Mouse (Mus musculus): Measurements from ENCODE around the gene Olfr1480.

Olfr1480 gene

DNA sequence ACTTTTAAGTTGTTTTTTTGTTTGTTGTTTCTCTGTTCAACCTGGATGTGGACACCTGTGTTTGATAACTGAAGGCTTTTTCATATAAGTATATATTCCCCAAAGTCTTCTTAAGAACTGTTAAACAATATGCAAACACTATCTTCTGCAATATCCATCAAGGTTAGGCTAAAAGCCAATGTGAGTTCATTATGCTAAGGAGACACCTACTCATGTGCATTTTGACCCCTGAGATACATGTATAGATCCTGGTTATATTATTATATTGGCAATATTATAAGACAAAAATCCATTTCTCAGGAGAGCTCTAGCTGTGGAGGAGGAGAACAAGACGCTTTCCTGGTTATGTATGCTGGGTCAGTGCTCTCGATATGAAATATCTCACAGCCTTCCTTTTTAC lies at the start of gene Olfr1480:
Gene Olfr1480 (plus strand): TSS at position 301 of the 400 bp plus-strand sequence.
- no peak for DNase-seq (ENCODE audit: low read depth, low spot score)

GRCm38 (mm10) chr19:13480096-13480495 lies 47.6 kb upstream of the Olfr1480 start, which contains the start of gene Olfr1475:
TSS of gene Olfr1475 (minus strand) at chr19:13480196.
- no peak for DNase-seq (ENCODE audit: low read depth, low spot score)

- no peak for DNase-seq (ENCODE audit: low read depth, low spot score)
Measured at GRCm38 (mm10) chr19:13500246-13500645, 27.5 kb upstream of the Olfr1480 start, which contains the start of gene Olfr1477. TSS of gene Olfr1477 (plus strand) at chr19:13500546.

All from WW6 (cell line).